Mouse (Mus musculus) lung, adult 10 weeks (tissue): Measurements from ENCODE around the gene Lats2. TPM values are rescaled to one million over a fixed set of nuclear protein-coding genes. Genes with fewer than 3 reads are reported as not detected.

Experiments
- polyA plus RNA-seq: library from polyadenylated mRNA; stranded (reverse); fragments of 350-450 nt; fragmentation: Illumina TruSeq; extraction: RNeasy Lipid Tissue Mini Kit (QIAGEN cat#74804); gene quantifications from one replicate; pipeline ENCODE4 v1.2.3, GENCODE M21; 2014; ENCODE audit warnings: low read depth, low replicate concordance; ENCODE audit not compliant: insufficient read depth

Gene Lats2
- polyA plus RNA-seq = 24.3 TPM

DNA sequence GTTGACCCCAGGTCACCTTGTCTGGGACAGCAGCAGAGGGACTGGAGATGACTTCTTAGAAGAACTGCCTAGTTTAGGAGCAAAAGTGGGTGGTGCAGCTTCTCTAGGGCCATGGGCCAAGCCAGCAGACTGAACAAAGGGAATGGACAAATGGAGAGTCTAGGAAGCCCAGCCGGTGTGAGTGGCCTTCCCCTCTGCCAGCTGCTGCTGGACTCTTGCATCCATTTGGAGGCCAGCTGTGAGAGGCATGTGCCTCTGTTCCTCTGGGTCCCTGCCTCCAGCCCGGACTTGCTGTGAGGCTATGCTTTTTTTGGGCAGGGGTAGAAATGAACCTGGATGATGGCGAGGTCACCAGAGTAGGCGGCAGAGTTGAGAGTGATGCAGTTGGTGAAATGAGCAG is at the start of gene Lats2:
Gene Lats2, minus strand, starts transcription at position 152 of the 400 bp plus-strand sequence.

GRCm38 (mm10) chr14:57797991-57798931 is 40.1 kb upstream of the Lats2 start, which contains the start of gene Sap18:
Gene Sap18, plus strand, starts transcription at chr14:57798180.

DNA sequence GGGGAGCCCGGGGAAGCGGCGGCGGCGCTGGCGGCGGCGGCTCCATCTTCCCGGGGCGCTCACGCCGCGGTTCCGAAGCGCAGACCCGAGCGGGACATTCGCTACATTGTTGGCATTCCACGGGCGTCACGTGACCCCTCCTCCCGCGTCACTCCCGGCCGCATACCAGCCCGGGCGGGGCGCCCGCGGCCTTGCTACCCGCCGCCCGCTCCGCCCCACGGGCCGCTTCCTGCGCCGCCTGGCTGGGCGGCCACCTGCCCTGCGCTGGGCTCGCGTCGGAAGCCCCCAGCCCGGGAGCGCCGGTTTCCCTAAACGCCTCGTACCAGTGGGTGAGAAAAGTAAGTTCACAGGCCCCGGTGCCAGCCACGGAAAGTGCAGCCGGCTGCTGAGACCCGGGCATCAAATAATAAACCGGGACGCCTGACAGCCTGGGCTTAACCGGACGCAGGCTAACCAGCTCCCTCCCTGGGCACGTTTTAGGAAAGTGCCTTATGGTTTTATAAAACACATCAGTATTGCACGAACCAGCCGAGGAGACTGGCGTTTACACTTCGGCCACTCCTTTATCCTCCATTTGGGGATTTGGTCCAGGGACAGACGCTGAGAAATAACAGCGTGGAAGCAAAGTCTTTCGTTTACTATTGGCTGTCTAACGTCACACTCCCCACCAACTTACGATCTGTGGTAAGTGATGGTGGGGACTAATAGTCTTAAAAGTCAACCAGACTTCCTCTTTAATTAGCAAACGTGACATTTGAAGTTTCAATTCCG is 12.0 kb downstream of the Lats2 start, which contains the start of gene Gm49361:
Gene Gm49361, minus strand, starts transcription at position 103 of the 771 bp plus-strand sequence.

GRCm38 (mm10) chr14:57664822-57665627 is 93.2 kb downstream of the Lats2 start, which contains the start of gene Xpo4:
Gene Xpo4, minus strand, starts transcription at chr14:57665430.

Other genes with a start within 250 kb of the Lats2 start
- gene Il17d, start 233.6 kb downstream of the Lats2 start, polyA plus RNA-seq = 5.2 TPM
- gene Eef1akmt1, start 186.8 kb downstream of the Lats2 start, polyA plus RNA-seq = 29.5 TPM
- gene Xpo4, start 93.0 kb downstream of the Lats2 start, polyA plus RNA-seq = 3.7 TPM
- not detected for gene Gm49361, start 12.3 kb downstream of the Lats2 start, polyA plus RNA-seq
- 130 TPM for gene Sap18, start 39.8 kb upstream of the Lats2 start, polyA plus RNA-seq
- 0.20 TPM for gene Ska3, start 67.8 kb upstream of the Lats2 start, polyA plus RNA-seq
- 63.0 TPM for gene Mrpl57, start 67.8 kb upstream of the Lats2 start, polyA plus RNA-seq
- gene Zdhhc20, start 131.9 kb upstream of the Lats2 start, polyA plus RNA-seq = 21.2 TPM
- 31.5 TPM for gene Micu2, start 240.9 kb upstream of the Lats2 start, polyA plus RNA-seq